Mouse (Mus musculus) forebrain, embryonic 14.5 days (tissue): ENCODE results near the gene Zfp979. TPM values are rescaled to one million over a fixed set of nuclear protein-coding genes. Genes with fewer than 3 reads are reported as not detected.

Experiments used
- polyA plus RNA-seq: library from polyadenylated mRNA; unstranded; fragments of >200 nt; fragmentation: Nextera tagmentation; extraction: Ambion mirVana; gene quantifications from 2 replicates; pipeline ENCODE4 v1.2.1, GENCODE M21; 2014

Zfp979 gene
- polyA plus RNA-seq, 1 experiment from 2014 or later, result 1.8 TPM

Other genes with a start within 250 kb of the Zfp979 start
- 1.8 and 2.7 TPM in 2 replicates for gene Zfp982, start 150.1 kb downstream of the Zfp979 start, polyA plus RNA-seq
- gene Gm16503, start 102.3 kb downstream of the Zfp979 start, polyA plus RNA-seq, result 0.12 and 0.13 TPM in 2 replicates
- 0.06 TPM in 1 of 2 replicates, not detected in the other for gene Zfp985, start 89.2 kb downstream of the Zfp979 start, polyA plus RNA-seq
- gene Zfp534, start 60.0 kb upstream of the Zfp979 start, polyA plus RNA-seq, result not detected in 2 replicates
- gene Zfp984, start 167.3 kb upstream of the Zfp979 start, polyA plus RNA-seq, result 6.1 and 6.2 TPM in 2 replicates
- 8.4 and 12.5 TPM in 2 replicates for gene Zfp933, start 205.9 kb upstream of the Zfp979 start, polyA plus RNA-seq
- 36.6 and 37.1 TPM in 2 replicates for gene Miip, start 226.3 kb upstream of the Zfp979 start, polyA plus RNA-seq
- 9.5 and 10.2 TPM in 2 replicates for gene Fv1, start 226.5 kb upstream of the Zfp979 start, polyA plus RNA-seq